Mouse (Mus musculus): ENCODE measurements around the gene Il12rb1. TPM values are rescaled to one million over a fixed set of nuclear protein-coding genes. Genes with fewer than 3 reads are reported as not detected.

The Il12rb1 gene
- polyA plus RNA-seq, 1 experiment = 0.20 TPM

DNA sequence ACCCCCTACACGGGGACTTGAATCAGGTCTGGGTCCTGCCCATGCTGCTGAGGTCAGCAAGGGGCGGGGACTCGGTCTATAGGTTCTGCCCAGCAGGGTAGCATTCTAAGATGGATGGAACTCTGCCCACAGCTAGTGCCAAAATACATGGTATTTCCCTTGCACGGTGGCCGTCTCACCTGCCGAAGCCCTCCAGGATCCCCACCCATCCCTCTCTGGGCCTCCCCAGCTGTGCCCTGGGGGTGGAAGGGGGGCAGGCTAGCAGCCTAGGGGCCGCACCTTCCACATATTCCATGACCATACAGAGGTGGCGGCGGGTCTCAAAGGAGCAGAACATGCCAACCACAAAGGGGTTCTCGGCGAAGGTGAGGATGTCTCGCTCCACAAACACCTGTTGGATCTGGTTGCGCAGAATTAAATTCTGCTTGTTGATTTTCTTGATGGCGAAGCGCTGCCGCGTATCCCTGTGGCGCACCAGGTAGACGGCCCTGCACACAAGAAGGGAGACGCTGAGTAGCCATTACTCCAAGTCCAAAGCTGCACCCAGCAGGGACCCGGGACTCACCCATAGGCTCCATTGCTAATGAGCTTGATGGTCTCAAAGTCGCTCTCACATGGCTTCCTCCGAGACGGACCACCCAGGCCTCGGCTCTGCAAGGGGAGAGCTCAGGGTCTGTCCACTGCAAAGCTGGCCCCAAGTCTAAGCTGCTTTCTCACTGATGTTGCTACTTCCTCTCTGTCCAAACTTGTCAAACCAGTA, 21.8 kb upstream of the Il12rb1 start:
- no peak for TF ChIP-seq POLR2A (IDR thresholded peaks at IDR 0.05; ENCODE audit: borderline replicate concordance, low read depth, low read length)
- TF ChIP-seq CTCF (IDR thresholded peaks at IDR 0.05; ENCODE audit: low read depth, low read length) = no peak
- Histone ChIP-seq H3K27ac (ENCODE audit: insufficient read depth, low read depth, low read length) (no peak overlapping the region), H3K4me3 (ENCODE audit: insufficient read depth, low read length) (no peak overlapping the region), H3K4me1 (ENCODE audit: control insufficient read depth, insufficient read depth, low read length) (peaks cover 4% of the 10 kb centered on the region; the same call in 1 of the 2 replicates)

DNA sequence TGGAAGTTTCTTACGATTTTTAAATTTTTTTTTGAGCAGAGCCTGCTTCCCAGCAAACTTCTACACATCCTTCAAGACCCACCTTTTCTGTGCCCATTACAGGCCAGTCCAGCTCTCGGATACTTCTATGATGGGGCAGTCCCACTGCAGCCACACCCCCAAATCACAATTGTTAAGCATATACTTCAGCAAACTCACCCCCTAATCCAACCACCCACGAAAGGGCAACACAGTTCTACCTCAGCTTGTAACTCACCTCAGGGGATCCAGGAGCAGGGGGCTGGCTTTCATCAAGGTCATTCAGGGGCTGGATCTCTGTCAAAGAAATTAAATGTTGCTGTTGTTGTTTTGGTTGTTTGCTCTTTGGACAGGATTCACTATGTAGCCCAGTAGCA, 21.2 kb upstream of the Il12rb1 start:
- Histone ChIP-seq H3K4me1 (ENCODE audit: control insufficient read depth, insufficient read depth, low read length) (peaks cover 4% of the 10 kb centered on the region; the same call in 1 of the 2 replicates), H3K4me3 (ENCODE audit: insufficient read depth, low read length) (no peak overlapping the region), H3K27ac (ENCODE audit: insufficient read depth, low read depth, low read length) (no peak overlapping the region)
- TF ChIP-seq POLR2A (IDR thresholded peaks at IDR 0.05; ENCODE audit: borderline replicate concordance, low read depth, low read length) (no peak), CTCF (IDR thresholded peaks at IDR 0.05; ENCODE audit: low read depth, low read length) (no peak)

DNA sequence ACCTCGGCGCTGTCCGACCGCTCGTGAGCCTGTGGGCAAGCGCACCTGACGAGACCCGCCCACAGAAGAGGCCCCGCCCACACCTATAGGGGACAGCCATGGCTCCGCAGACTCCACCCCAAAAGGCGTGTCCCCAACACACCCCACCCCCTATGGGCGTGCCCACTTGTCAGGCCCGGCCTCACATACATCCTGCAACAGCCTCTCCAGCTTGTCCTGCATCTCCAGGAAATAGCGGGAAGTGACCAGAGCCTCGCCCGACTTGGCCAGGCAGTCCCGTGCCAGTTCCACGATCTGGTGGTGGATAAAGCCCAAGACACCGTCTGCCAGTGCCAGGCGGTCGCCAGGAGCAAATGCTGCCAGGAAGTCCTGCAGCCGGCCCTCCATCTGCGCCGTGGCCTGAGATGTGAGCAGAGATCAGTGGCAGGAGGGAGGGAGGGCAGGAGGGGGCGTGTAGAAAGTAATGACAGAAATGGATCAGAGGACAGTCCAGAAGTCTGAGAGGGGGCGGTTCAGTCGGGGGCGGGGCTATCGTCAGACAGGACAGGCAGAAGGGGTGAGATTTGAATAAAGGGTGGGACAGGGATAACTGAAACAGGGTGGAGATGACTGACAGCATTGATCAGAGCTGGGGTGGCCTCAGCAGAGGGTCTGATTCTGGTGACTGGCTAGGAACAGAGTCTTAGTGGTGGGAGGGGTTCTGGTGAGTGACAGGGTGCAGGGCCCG, 20.1 kb upstream of the Il12rb1 start:
- H3K27ac ChIP-seq (ENCODE audit: insufficient read depth, low read depth, low read length) = no peak overlapping the region
- TF ChIP-seq CTCF (IDR thresholded peaks at IDR 0.05; ENCODE audit: low read depth, low read length) = no peak
- peaks cover 9% of the 10 kb centered on the region for H3K4me1 ChIP-seq (ENCODE audit: control insufficient read depth, insufficient read depth, low read length)
- H3K4me3 ChIP-seq (ENCODE audit: insufficient read depth, low read length) = no peak overlapping the region

DNA sequence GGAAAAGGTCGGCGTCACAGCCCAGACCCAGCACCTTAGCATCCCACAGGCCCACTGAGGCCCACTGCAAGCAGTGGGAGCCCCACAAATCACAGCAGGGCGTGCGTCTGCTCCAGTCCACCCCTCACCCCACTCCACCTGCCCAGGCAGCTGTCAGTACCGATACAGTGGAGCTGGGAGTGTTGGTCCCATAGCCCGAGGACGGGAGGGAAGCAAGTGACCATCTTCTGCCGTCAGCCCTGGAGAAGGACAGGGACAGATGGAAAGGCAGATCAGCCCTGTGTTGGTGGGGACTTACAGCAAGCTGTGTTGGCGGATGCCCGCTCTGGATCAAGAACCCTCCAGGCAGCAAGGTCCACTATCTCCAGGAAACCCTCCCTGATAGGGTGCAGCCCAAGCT, 19.2 kb upstream of the Il12rb1 start:
- Histone ChIP-seq H3K4me3 (ENCODE audit: insufficient read depth, low read length) (no peak overlapping the region), H3K4me1 (ENCODE audit: control insufficient read depth, insufficient read depth, low read length) (peaks cover 10% of the 10 kb centered on the region), H3K27ac (ENCODE audit: insufficient read depth, low read depth, low read length) (no peak overlapping the region)
- TF ChIP-seq CTCF (IDR thresholded peaks at IDR 0.05; ENCODE audit: low read depth, low read length) (no peak), POLR2A (IDR thresholded peaks at IDR 0.05; ENCODE audit: borderline replicate concordance, low read depth, low read length) (no peak)

DNA sequence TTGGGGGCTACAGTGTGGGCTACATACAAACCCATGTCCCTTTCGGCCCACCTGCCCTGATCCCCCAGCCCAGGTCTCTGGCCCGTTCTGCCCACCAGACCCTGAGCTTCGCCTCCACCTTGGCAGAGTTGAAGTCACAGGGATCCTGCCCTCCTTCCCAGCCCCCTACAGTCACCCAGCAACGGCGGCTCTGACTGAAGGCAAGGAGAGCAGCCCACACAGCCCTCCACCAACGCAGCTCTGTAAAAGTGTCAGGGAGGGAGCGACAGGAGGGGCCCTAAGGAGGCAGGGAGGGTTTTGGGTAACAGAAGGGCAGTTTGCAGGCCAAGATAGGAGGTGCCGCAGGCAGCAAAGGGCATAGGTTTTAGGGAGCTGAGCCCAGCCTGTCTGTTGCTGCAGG, 17.4 kb upstream of the Il12rb1 start:
- peaks cover 10% of the 10 kb centered on the region for H3K4me1 ChIP-seq (ENCODE audit: control insufficient read depth, insufficient read depth, low read length)

DNA sequence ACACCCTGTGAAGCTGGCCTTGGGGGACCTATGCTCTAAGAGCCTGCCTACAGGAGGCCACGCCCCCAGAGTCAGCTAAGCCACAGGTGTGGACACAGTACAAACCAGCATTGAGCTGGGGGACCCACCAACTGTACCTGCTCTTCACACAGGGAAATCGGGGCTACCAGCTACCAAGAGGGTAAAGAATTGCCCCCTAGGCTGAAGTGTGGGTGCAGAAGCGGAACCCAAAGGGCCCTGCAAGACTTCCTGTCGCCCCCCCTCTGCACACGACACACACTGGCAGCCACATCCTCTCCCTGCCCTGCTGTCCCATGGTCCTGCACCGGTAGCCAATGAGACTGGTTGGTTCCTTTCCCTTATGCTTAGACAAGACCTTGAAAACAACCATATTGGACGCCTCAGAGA, 17.0 kb upstream of the Il12rb1 start:
- TF ChIP-seq POLR2A (IDR thresholded peaks at IDR 0.05; ENCODE audit: borderline replicate concordance, low read depth, low read length) (no peak), CTCF (IDR thresholded peaks at IDR 0.05; ENCODE audit: low read depth, low read length) (no peak)
- peak overlapping the region; percentile 93 for H3K4me3 ChIP-seq (ENCODE audit: insufficient read depth, low read length)
- H3K27ac ChIP-seq (ENCODE audit: insufficient read depth, low read depth, low read length) = peak overlapping the region; percentile 79
- H3K4me1 ChIP-seq (ENCODE audit: control insufficient read depth, insufficient read depth, low read length) = peaks cover 11% of the 10 kb centered on the region

More for the DNA sequence above, 17.4 kb upstream of the Il12rb1 start:
- no peak for TF ChIP-seq POLR2A (IDR thresholded peaks at IDR 0.05; ENCODE audit: borderline replicate concordance, low read depth, low read length)
- TF ChIP-seq CTCF (IDR thresholded peaks at IDR 0.05; ENCODE audit: low read depth, low read length) = no peak
- peak overlapping the region; percentile 93 for H3K4me3 ChIP-seq (ENCODE audit: insufficient read depth, low read length)
- H3K27ac ChIP-seq (ENCODE audit: insufficient read depth, low read depth, low read length) = peak overlapping the region; percentile 79

DNA sequence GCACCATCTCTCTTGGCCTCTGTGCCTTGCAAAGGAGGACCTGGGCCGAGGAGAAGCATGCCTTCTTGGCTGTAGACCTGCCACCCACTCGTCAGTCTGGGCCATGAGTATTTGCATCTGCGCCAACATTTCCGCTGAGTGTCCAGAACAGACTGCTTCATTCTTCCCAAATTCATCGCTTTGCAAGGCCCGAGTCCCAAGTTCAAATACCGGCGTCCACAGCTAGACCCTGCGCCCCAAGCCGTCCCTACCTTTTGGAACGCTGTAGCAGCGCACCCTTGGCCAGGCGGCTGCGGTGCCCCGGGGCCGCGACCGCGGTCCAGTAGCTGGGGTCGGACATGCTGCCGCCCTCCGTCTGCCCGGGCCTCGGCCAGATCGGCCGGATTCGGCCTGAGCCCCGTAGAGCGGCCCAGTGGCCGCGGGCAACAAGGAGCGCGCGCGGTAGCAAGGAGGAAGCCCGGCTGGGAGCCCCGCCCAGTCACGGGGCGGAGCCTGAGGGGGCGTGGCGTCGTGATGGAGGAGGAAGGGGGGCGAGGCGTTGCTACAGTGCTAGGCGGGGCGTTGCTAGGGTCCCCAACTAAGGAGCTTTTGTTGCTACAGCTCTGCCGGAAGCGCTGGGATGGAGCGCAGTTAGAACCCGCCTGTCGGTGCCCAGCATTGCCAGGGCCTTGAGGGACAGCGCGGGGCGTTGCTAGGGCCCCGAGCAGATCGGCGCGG, 16.1 kb upstream of the Il12rb1 start:
- Histone ChIP-seq H3K4me3 (ENCODE audit: insufficient read depth, low read length) (peak overlapping the region; percentile 93), H3K4me1 (ENCODE audit: control insufficient read depth, insufficient read depth, low read length) (peaks cover 13% of the 10 kb centered on the region), H3K27ac (ENCODE audit: insufficient read depth, low read depth, low read length) (peak overlapping the region; percentile 79)
- peak; percentile 89 for TF ChIP-seq POLR2A (IDR thresholded peaks at IDR 0.05; ENCODE audit: borderline replicate concordance, low read depth, low read length)
- TF ChIP-seq CTCF (IDR thresholded peaks at IDR 0.05; ENCODE audit: low read depth, low read length) = no peak

DNA sequence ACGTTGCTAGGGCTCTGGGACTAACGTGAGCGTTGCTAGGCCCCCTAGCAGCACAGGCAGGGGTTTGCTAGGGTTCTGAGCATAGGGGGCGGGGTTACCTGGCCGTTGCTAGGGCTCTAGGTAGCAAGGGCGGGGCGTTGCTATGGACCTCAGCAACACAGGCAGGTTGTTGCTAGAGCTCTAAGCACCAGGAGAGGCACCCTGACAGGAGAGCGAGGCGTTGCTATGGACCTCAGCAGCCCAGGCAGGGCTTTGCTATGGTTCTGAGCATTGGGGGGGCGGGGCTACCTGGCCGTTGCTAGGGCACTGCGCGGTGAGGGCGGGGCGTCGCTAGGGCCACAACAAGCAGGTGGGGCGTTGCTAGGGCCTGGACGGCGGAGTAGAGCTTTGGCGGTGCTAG, 15.5 kb upstream of the Il12rb1 start:
- TF ChIP-seq POLR2A (IDR thresholded peaks at IDR 0.05; ENCODE audit: borderline replicate concordance, low read depth, low read length) (no peak), CTCF (IDR thresholded peaks at IDR 0.05; ENCODE audit: low read depth, low read length) (no peak)
- peak overlapping the region; percentile 19; the same call in 1 of the 2 replicates for H3K27ac ChIP-seq (ENCODE audit: insufficient read depth, low read depth, low read length)
- H3K4me1 ChIP-seq (ENCODE audit: control insufficient read depth, insufficient read depth, low read length) = peaks cover 13% of the 10 kb centered on the region
- H3K4me3 ChIP-seq (ENCODE audit: insufficient read depth, low read length) = peak overlapping the region; percentile 52

DNA sequence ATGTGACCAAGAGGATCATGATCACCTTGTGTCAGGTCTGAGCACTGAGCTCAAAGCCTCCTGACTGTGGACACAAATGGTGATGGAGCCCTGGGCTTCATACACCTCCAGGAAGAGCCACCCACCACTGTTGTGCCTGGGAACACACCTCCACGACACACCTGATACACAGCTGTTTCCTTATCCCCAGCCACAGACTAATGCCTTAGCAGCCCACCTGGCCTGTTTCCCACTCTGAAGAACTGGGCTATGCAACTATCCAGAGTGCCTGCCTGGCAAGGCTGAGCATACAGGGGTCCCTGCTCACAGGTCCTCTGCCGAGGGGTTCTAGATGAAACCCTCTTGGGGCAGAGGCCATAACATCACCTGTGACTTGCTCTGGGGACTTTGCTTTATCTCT, 14.0 kb upstream of the Il12rb1 start:
- Histone ChIP-seq H3K27ac (ENCODE audit: insufficient read depth, low read depth, low read length) (no peak overlapping the region), H3K4me3 (ENCODE audit: insufficient read depth, low read length) (no peak overlapping the region), H3K4me1 (ENCODE audit: control insufficient read depth, insufficient read depth, low read length) (peaks cover 17% of the 10 kb centered on the region)
- no peak for TF ChIP-seq CTCF (IDR thresholded peaks at IDR 0.05; ENCODE audit: low read depth, low read length)

DNA sequence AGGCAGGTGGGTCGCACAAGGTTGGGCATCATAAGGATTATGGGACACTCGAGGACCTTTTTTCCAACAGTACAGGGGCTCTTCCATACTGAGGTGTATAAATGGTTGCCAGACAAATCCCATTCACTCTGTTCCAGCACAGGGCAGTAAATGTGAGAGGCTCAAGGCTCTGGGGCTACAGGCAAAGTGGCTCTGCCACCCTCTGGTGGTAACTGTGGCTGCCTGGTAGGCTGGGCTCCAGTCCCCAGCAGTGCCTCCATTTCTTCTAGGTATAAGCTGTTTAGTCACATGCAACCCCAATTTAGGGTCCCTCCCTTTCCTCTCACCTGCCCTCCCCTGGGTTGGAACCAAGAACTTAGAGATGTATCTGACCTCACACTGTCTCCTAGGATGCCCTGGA, 12.9 kb upstream of the Il12rb1 start:
- TF ChIP-seq POLR2A (IDR thresholded peaks at IDR 0.05; ENCODE audit: borderline replicate concordance, low read depth, low read length) (no peak), CTCF (IDR thresholded peaks at IDR 0.05; ENCODE audit: low read depth, low read length) (no peak)
- no peak overlapping the region for H3K4me3 ChIP-seq (ENCODE audit: insufficient read depth, low read length)
- H3K27ac ChIP-seq (ENCODE audit: insufficient read depth, low read depth, low read length) = no peak overlapping the region
- H3K4me1 ChIP-seq (ENCODE audit: control insufficient read depth, insufficient read depth, low read length) = peaks cover 19% of the 10 kb centered on the region
